Mouse (Mus musculus) heart, postnatal 10 days (tissue): ENCODE measurements around the gene Gm11027. TPM values are rescaled to one million over a fixed set of nuclear protein-coding genes. Genes with fewer than 3 reads are reported as not detected.
A peak's percentile ranks its signal among the peaks of the same experiment; 100 is the strongest.

Experiments used
- DNase-seq, 2 experiments: peaks; one replicate each; pipeline ENCODE4 v3.0.0; 2021
- intact Hi-C: fragments of 180-260 bp; cut with DNase I; formaldehyde crosslinking; loops from one replicate; pipeline ENCODE4 v1.15.1; 2025
- total RNA-seq, 2 experiments: library from RNA; stranded (reverse); gene quantifications; 2 replicates each; pipeline ENCODE4 v1.2.3; 2021

Gm11027 gene
- total RNA-seq, 2 experiments from 2014 or later: not detected

DNA sequence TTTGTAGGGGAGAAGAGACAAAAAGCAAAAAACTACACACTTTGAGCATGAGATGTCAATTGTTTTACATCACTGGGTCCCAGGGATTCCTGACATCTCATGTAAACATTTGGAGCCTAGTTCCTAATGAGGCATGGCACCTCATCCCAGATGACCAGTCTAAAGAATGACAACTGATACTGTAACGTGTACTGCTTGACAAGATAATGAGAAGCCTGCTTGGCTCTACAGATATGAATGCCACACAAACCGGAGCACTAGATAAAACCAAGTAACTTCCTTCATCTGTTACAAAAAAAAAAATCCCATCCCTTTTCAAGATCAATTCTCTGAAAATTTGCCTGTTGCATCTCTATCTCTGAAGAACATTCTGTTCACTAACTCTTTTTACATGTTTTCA, 1.8 kb downstream of the Gm11027 start:
- intact Hi-C loops: no loop called here
- no peak for DNase-seq

DNA sequence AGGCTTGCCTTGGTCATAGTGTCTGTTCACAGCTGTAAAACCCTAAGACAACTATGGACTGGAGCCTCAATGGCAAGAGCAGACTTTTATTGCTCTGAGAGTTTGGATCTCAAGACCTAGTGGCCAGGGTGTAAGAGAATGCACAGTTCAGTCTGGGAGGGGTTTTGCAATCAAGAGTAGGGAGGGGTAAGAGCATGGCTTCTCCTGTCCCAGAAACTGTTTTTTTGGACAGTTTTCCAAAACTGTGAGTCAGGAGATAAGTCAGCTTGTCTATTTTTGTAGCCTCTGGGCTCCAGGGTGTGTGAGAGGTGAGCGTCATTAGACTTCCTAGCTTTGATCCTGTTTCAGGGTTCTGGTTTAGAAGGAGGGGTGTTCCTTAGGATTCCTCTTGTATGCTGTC, 3.4 kb downstream of the Gm11027 start:
- DNase-seq: no peak
- intact Hi-C loops: loop anchor here (2.0 kb wide), 1 partner anchor 14 kb away; no protein-coding TSS in a partner anchor

- intact Hi-C loops: loop anchor here (2.0 kb wide), 1 partner anchor 14 kb away; no protein-coding TSS in a partner anchor
- DNase-seq: no peak
These were observed 4.0 kb downstream of the Gm11027 start for GRCm38 (mm10) chr12:116279181-116279580.

DNA sequence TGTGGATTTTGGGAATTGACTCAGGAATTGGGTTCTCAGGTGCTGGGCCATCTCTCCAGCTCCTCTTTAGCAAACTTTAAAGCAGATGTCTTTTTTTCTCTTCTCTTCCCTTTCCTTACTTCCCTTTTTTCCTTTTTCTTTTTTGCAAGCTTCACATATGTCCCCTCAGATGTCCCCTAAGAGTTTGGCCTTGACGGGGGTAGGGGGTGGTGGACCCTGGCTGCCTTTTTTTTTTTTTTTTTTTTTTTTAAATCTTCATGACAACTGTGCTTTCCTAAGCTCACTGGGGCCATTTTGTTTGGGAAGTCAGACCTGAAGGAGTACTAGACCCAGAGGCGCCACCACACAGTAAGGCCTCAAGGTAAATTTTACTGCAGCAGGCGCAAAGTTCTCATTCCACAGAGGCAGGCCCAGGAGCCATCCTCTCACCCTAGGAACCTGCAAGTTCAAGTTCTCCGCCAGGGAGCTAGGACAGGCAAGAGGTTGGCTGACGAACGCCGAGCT, 5.0 kb downstream of the Gm11027 start:
- no peak for DNase-seq
- intact Hi-C loops: loop anchor here (2.0 to 10.0 kb wide), 4 partner anchors 47 to 235 kb away; partner anchors contain the start of genes Ncapg2 and Zfp386

DNA sequence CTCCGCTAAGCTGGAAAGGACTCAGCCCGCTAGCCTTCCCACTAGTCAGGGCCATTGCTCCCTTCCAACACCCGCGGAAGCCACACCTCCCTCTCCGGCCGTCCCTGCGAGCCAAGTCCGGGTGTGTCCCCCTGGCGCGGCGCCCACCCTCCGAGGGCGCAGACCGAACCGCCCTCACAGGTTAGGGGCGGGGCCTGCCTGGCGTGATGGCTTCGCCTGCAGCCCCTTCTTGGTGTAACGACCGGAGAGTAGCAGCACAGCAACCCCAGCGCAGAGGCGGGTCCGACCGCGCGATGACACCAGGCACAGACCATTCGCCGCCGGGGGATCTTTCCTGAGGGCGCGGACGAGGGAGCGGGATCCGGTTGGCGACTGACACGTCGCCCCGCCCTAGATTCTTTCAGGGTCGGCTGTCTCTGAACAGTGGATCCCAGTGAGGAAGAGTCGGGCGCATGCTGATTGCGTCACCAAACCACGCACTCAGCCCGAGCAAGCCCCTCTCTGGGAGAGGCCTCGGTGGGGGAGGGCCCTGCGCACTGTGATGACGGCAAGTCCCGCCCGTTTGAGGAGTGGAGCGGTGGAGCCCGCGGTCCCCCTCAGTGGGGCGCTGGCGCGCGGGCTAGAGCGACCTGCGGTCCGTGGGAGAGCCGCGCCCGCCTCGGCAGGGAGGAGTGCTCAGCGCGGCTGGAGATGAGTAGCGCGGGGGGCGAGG, 5.6 kb downstream of the Gm11027 start, which contains the start of gene Esyt2:
Gene Esyt2, plus strand, starts transcription at position 544 of the 712 bp plus-strand sequence.
- intact Hi-C loops: loop anchor here (2.0 to 10.0 kb wide), 4 partner anchors 46 to 236 kb away; partner anchors contain the start of genes Ncapg2 and Zfp386
- peak; percentile 100 for DNase-seq

DNA sequence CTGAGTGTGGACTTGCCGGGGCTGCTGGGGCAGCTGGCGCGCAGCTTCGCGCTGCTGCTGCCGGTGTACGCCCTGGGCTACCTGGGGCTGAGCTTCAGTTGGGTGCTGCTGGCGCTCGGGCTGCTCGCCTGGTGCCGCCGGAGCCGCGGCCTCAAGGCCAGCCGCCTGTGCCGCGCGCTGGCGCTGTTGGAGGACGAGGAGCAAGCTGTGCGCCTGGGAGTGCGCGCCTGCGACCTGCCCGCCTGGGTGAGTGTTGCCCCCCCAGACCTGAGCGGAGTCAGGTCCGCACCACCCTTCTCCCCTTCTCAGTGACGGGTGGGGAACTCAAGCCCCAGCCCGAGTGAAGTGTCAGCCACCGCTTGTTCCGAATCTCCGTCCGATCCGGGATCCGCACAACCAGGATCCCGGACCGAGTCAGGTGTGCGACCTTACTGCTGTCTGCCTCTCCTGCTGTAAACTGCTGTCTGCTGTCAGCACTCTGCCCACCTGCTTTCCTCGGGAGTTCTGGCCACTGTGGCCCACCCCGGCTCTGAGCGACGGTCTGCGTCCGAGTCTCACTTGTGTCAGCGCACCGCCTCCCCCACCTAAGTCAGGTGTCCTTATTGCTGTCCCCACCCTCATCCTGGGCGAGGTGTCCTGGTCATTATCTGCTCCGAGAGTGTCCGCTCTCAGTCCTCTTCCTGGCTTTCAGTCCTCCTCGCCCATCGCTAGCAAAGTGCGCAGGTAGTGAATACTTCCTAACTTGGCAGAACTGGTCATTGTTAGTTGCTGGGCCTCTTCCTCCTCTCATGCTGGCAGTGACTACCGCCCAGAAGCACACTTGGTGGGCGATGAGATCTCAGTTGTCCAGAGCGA, 6.5 kb downstream of the Gm11027 start:
- intact Hi-C loops: loop anchor here (2.0 to 10.0 kb wide), 4 partner anchors 46 to 237 kb away; partner anchors contain the start of genes Ncapg2 and Zfp386
- DNase-seq: peak; percentile 41 to 43

- intact Hi-C loops: loop anchor here (5.0 to 10.0 kb wide), 3 partner anchors 44 to 238 kb away; partner anchors contain the start of gene Zfp386
- no peak for DNase-seq
These were observed 7.7 kb downstream of the Gm11027 start for GRCm38 (mm10) chr12:116282856-116283255.

GRCm38 (mm10) chr12:116283511-116283910, 8.3 kb downstream of the Gm11027 start:
- intact Hi-C loops: loop anchor here (5.0 to 10.0 kb wide), 3 partner anchors 44 to 239 kb away; partner anchors contain the start of gene Zfp386
- no peak for DNase-seq

- DNase-seq: no peak
- intact Hi-C loops: no loop called here
These were observed 18.0 kb downstream of the Gm11027 start for GRCm38 (mm10) chr12:116293185-116293584.

- intact Hi-C loops: no loop called here
- peak in 1 of 2 experiments; percentile 14 for DNase-seq
These were observed 18.6 kb downstream of the Gm11027 start for GRCm38 (mm10) chr12:116293599-116294292.

- intact Hi-C loops: no loop called here
- DNase-seq: no peak
These were observed 24.7 kb downstream of the Gm11027 start for GRCm38 (mm10) chr12:116299906-116300305.

GRCm38 (mm10) chr12:116302181-116302580, 27.0 kb downstream of the Gm11027 start:
- intact Hi-C loops: no loop called here
- no peak for DNase-seq

DNA sequence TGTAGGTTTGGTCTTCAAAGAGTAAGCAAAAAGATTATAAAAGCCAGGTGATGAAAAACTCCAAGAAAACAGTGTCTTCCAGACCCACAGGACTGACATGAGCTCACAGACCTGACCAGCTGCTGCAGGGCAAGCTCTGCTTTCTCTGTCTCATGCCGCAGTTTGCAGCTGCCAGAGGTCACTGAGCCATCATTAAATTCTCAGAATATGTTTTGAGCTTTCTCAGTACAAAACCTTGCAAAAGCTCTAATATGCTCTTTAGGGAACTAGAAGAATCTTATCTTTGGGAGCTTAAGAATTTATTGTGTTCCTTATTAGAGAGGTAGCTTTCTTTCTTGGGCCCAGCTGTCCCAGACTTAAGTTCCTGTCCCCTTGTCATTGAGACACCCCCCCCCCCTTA, 30.9 kb downstream of the Gm11027 start:
- peak in 1 of 2 experiments; percentile 26 for DNase-seq
- intact Hi-C loops: no loop called here

DNA sequence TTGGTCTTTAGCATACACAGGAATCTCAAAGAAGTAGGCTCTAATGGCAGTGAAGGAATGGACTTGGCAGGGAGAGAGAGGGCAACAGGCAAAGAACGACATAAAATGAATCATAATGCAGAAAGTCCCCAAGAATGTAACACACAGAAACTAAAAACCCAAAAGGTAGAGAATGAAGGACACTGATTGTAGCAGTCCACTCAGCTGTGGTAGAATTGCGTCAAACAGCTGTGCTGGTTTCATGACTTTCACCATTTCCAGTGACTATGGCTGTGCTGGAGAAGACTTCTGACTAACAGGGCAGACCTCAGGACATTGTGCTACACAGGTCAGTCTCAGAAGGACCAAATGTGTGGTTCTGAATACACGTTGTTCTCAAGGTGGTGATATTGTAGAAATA, 32.7 kb downstream of the Gm11027 start:
- intact Hi-C loops: no loop called here
- no peak for DNase-seq

- DNase-seq: no peak
- intact Hi-C loops: no loop called here
These were observed 33.4 kb downstream of the Gm11027 start for GRCm38 (mm10) chr12:116308612-116309011.

GRCm38 (mm10) chr12:116313816-116314215, 38.6 kb downstream of the Gm11027 start:
- intact Hi-C loops: no loop called here
- DNase-seq: no peak

GRCm38 (mm10) chr12:116315498-116315897, 40.3 kb downstream of the Gm11027 start:
- intact Hi-C loops: no loop called here
- DNase-seq: no peak

DNA sequence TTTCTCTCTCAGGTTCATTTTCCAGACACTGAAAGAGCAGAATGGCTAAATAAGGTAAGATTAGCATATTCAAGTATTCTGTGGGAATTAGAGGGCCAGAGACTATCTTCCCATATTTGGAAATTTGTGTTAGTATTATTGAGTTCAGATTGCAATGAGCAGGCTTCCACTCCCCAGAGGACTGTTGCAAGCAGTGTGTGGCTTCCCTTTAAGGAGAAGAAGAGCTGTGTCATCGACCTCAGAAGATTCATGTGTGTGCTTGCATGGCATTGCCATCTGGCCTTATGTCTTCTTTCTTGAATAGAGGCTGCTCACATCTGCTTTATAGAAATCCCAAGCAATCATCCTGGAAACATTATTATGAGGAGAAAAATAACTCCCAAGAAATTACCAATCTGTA, 42.6 kb downstream of the Gm11027 start:
- no peak for DNase-seq
- intact Hi-C loops: no loop called here
